Mouse (Mus musculus) E14TG2a.4 (cell line): ENCODE data around the gene Atp1a1.

Experiments used
- CTCF ChIP-seq: conservative IDR thresholded peaks from 2 replicates; pipeline ENCODE4 v1.5.1; 2014; ENCODE audit warnings: low read length
- NANOG ChIP-seq: IDR thresholded peaks from 2 replicates; pipeline ENCODE4 v1.6.1; 2014; ENCODE audit warnings: borderline replicate concordance, low read length, mixed read lengths

DNA sequence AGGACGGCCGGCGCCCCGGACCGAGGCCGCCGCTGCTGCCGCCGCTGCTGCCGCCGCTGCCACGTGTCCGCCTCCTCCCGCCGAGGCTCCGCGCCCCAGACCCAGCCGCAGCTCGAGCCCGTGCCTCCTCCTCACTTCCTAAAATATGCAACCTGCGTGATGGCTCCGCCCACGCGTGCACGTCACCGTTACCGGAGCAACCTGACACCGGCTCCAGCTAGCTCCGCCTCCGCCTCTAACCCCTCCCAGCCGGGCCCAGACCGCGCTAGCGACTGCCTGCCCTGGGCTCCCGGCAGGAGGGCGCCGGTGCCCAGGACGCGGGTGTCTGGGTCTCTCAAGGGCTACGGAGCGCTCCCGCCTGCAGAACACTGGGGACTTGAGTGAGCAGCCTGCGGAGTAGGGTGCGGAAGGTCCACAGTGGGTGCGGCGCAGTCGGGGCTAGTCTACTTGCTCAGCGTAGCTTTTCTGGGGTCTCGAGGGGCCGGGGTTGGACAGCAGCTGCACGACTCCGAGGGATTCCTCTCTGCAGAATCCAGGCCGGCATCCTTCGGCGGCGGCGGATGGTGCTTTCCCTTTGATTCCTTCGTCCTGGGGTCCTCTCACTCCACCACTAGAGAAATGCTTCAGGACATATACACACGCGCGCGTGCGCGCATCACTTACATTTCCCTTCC lies at the start of gene Atp1a1:
- no peak for TF ChIP-seq CTCF
- no peak for TF ChIP-seq NANOG
